Mouse (Mus musculus): ENCODE data around the gene Nadsyn1. TPM values are rescaled to one million over a fixed set of nuclear protein-coding genes. Genes with fewer than 3 reads are reported as not detected.

The Nadsyn1 gene
- polyA plus RNA-seq, 1 experiment from 2014 or later: 7.7 TPM

GRCm38 (mm10) chr7:143798783-143799182, 23.9 kb downstream of the Nadsyn1 start:
- ATAC-seq: no peak
- no peak overlapping the region for H3K4me3 ChIP-seq (replicated peaks)
- peaks cover 89% of the 10 kb centered on the region for H3K36me3 ChIP-seq

GRCm38 (mm10) chr7:143793121-143793520, 29.5 kb downstream of the Nadsyn1 start:
- no peak overlapping the region for H3K27ac ChIP-seq
- H3K9me3 ChIP-seq: no peaks in the 10 kb centered on the region
- H3K4me1 ChIP-seq (replicated peaks): no peaks in the 10 kb centered on the region
- H3K9ac ChIP-seq (replicated peaks): no peak overlapping the region
- 62% methylated on average over 4 of the region's 4 CpGs for WGBS
- no peaks in the 10 kb centered on the region for H3K27me3 ChIP-seq
- no peak overlapping the region for H3K4me2 ChIP-seq (replicated peaks)
- H3K4me3 ChIP-seq (replicated peaks): no peak overlapping the region
- no peak for ATAC-seq
- H3K36me3 ChIP-seq: peaks cover 35% of the 10 kb centered on the region

More at GRCm38 (mm10) chr7:143798783-143799182, 23.9 kb downstream of the Nadsyn1 start:
- WGBS: 95% methylated on average over 4 of the region's 4 CpGs
- Histone ChIP-seq H3K9me3 (no peaks in the 10 kb centered on the region), H3K27ac (no peak overlapping the region), H3K9ac (replicated peaks) (no peak overlapping the region), H3K4me2 (replicated peaks) (no peak overlapping the region), H3K27me3 (no peaks in the 10 kb centered on the region), H3K4me1 (replicated peaks) (no peaks in the 10 kb centered on the region)

- H3K36me3 ChIP-seq: peaks cover 28% of the 10 kb centered on the region
- ATAC-seq: no peak
- H3K9me3 ChIP-seq: no peaks in the 10 kb centered on the region
- H3K27me3 ChIP-seq: no peaks in the 10 kb centered on the region
- no peaks in the 10 kb centered on the region for H3K4me1 ChIP-seq (replicated peaks)
- H3K4me2 ChIP-seq (replicated peaks): no peak overlapping the region
- no peak overlapping the region for H3K4me3 ChIP-seq (replicated peaks)
- no peak overlapping the region for H3K27ac ChIP-seq
- 87% methylated on average over 6 of the region's 6 CpGs for WGBS
- no peak overlapping the region for H3K9ac ChIP-seq (replicated peaks)
Measured at GRCm38 (mm10) chr7:143792336-143792985, 30.2 kb downstream of the Nadsyn1 start.

GRCm38 (mm10) chr7:143783996-143784829, 38.4 kb downstream of the Nadsyn1 start, which contains the start of gene Mrgpre:
TSS of gene Mrgpre (minus strand) at chr7:143784500.
- no peaks in the 10 kb centered on the region; the same call in 1 of the 2 replicates for H3K27me3 ChIP-seq
- H3K4me2 ChIP-seq (replicated peaks): peak within 1 kb of the TSS; percentile 76
- peak within 1 kb of the TSS; percentile 52 for H3K4me3 ChIP-seq (replicated peaks)
- ATAC-seq: peak; percentile 89
- WGBS: 5% methylated on average over 17 of the region's 21 CpGs
- H3K9ac ChIP-seq (replicated peaks): peak within 1 kb of the TSS; percentile 74
- H3K9me3 ChIP-seq: no peaks in the 10 kb centered on the region
- no peaks in the 10 kb centered on the region for H3K36me3 ChIP-seq
- H3K4me1 ChIP-seq (replicated peaks): peaks cover 30% of the 10 kb centered on the region
- peak within 1 kb of the TSS; percentile 79 for H3K27ac ChIP-seq

GRCm38 (mm10) chr7:143783378-143783995, 39.2 kb downstream of the Nadsyn1 start:
- Histone ChIP-seq H3K4me3 (replicated peaks) (peak overlapping the region; percentile 52), H3K36me3 (no peaks in the 10 kb centered on the region), H3K9ac (replicated peaks) (peak overlapping the region; percentile 74), H3K27ac (peak overlapping the region; percentile 79), H3K4me2 (replicated peaks) (peak overlapping the region; percentile 76), H3K27me3 (no peaks in the 10 kb centered on the region; the same call in 1 of the 2 replicates), H3K9me3 (no peaks in the 10 kb centered on the region), H3K4me1 (replicated peaks) (peaks cover 30% of the 10 kb centered on the region)
- WGBS: 10% methylated on average over 6 of the region's 6 CpGs
- ATAC-seq: peak; percentile 80

- no peaks in the 10 kb centered on the region for H3K36me3 ChIP-seq
- H3K9ac ChIP-seq (replicated peaks): no peak overlapping the region
- WGBS: 72% methylated on average over 2 of the region's 2 CpGs
- H3K9me3 ChIP-seq: no peaks in the 10 kb centered on the region
- no peak overlapping the region for H3K27ac ChIP-seq
- ATAC-seq: no peak
- no peaks in the 10 kb centered on the region for H3K27me3 ChIP-seq
- H3K4me2 ChIP-seq (replicated peaks): no peak overlapping the region
- H3K4me3 ChIP-seq (replicated peaks): no peak overlapping the region
- 0 out of 2 replicates have a peak, but pooled peaks cover under 1% of the 10 kb centered on the region for H3K4me1 ChIP-seq (replicated peaks)
Measured at GRCm38 (mm10) chr7:143777375-143777774, 45.3 kb downstream of the Nadsyn1 start.

GRCm38 (mm10) chr7:143776137-143776536, 46.5 kb downstream of the Nadsyn1 start:
- no peak for ATAC-seq
- Histone ChIP-seq H3K4me1 (replicated peaks) (no peaks in the 10 kb centered on the region), H3K4me2 (replicated peaks) (no peak overlapping the region), H3K27me3 (no peaks in the 10 kb centered on the region), H3K36me3 (no peaks in the 10 kb centered on the region), H3K4me3 (replicated peaks) (no peak overlapping the region), H3K9ac (replicated peaks) (no peak overlapping the region), H3K27ac (no peak overlapping the region), H3K9me3 (no peaks in the 10 kb centered on the region)
- 33% methylated on average over 3 of the region's 3 CpGs for WGBS

- no peak overlapping the region for H3K27ac ChIP-seq
- H3K4me2 ChIP-seq (replicated peaks): no peak overlapping the region
- no peaks in the 10 kb centered on the region for H3K4me1 ChIP-seq (replicated peaks)
- ATAC-seq: no peak
- no peak overlapping the region for H3K4me3 ChIP-seq (replicated peaks)
- no peak overlapping the region for H3K9ac ChIP-seq (replicated peaks)
- peaks cover 12% of the 10 kb centered on the region for H3K27me3 ChIP-seq
- H3K36me3 ChIP-seq: no peaks in the 10 kb centered on the region
- WGBS: 71% methylated on average over 1 of the region's 1 CpGs
- no peaks in the 10 kb centered on the region for H3K9me3 ChIP-seq
Measured at GRCm38 (mm10) chr7:143769461-143769860, 53.2 kb downstream of the Nadsyn1 start.

- Histone ChIP-seq H3K9me3 (no peaks in the 10 kb centered on the region), H3K9ac (replicated peaks) (no peak overlapping the region), H3K4me3 (replicated peaks) (no peak overlapping the region), H3K4me1 (replicated peaks) (no peaks in the 10 kb centered on the region), H3K27ac (no peak overlapping the region), H3K36me3 (no peaks in the 10 kb centered on the region), H3K27me3 (peaks cover 17% of the 10 kb centered on the region), H3K4me2 (replicated peaks) (no peak overlapping the region)
- no peak for ATAC-seq
- WGBS: 84% methylated on average over 6 of the region's 6 CpGs
Measured at GRCm38 (mm10) chr7:143768267-143768666, 54.4 kb downstream of the Nadsyn1 start.

GRCm38 (mm10) chr7:143766893-143767292, 55.8 kb downstream of the Nadsyn1 start, which contains the start of gene Mrgprg:
TSS of gene Mrgprg (minus strand) at chr7:143766993.
- Histone ChIP-seq H3K27me3 (peaks cover 23% of the 10 kb centered on the region), H3K4me3 (replicated peaks) (no peak within 1 kb of the TSS), H3K27ac (no peak within 1 kb of the TSS), H3K4me2 (replicated peaks) (no peak within 1 kb of the TSS), H3K9ac (replicated peaks) (no peak within 1 kb of the TSS), H3K36me3 (no peaks in the 10 kb centered on the region), H3K9me3 (no peaks in the 10 kb centered on the region), H3K4me1 (replicated peaks) (no peaks in the 10 kb centered on the region)
- no peak for ATAC-seq
- WGBS: 53% methylated on average over 6 of the region's 6 CpGs

- Histone ChIP-seq H3K4me1 (replicated peaks) (no peaks in the 10 kb centered on the region), H3K9ac (replicated peaks) (no peak overlapping the region), H3K36me3 (no peaks in the 10 kb centered on the region), H3K27me3 (peaks cover 23% of the 10 kb centered on the region), H3K4me2 (replicated peaks) (no peak overlapping the region), H3K27ac (no peak overlapping the region), H3K9me3 (no peaks in the 10 kb centered on the region), H3K4me3 (replicated peaks) (no peak overlapping the region)
- no peak for ATAC-seq
- 75% methylated on average over 19 of the region's 19 CpGs for WGBS
Measured at GRCm38 (mm10) chr7:143764876-143765530, 57.6 kb downstream of the Nadsyn1 start.
